Mouse (Mus musculus) gastrocnemius, adult 2 months (tissue): ENCODE data around the gene Adgrv1. TPM values are rescaled to one million over a fixed set of nuclear protein-coding genes. Genes with fewer than 3 reads are reported as not detected.
"Not testable (repeated sequence)": the region's sequence is repeated elsewhere in the genome, so short reads cannot be mapped to it uniquely, and the experiment has no call there.

Experiments
- DNase-seq: peaks from one replicate; pipeline ENCODE4 v3.0.0; 2022
- H3K27ac ChIP-seq: fragments of 200-600 bp; 2 replicates; pipeline ENCODE4 v1.8.1; 2022; ENCODE audit warnings: mild to moderate bottlenecking
- H3K4me3 ChIP-seq: fragments of 200-600 bp; 2 replicates; pipeline ENCODE4 v1.8.1; 2022; ENCODE audit warnings: mild to moderate bottlenecking, moderate library complexity
- CTCF ChIP-seq: fragments of 200-600 bp; IDR thresholded peaks from 2 replicates; pipeline ENCODE4 v1.8.1; 2022; ENCODE audit warnings: antibody characterized with exemption, mild to moderate bottlenecking, moderate library complexity
- intact Hi-C: fragments of 180-260 bp; cut with DNase I; formaldehyde crosslinking; loops from one replicate; pipeline ENCODE4 v1.15.1; 2025
- total RNA-seq, 2 experiments: library from RNA; stranded (reverse); gene quantifications; 2 replicates each; pipeline ENCODE4 v1.2.3; 2021

Adgrv1 gene
- total RNA-seq, 2 experiments from 2014 or later = not detected

GRCm38 (mm10) chr13:81644047-81644565 is 11.2 kb upstream of the Adgrv1 start:
- TF ChIP-seq CTCF = no peak
- intact Hi-C loops = loop anchor here (5.0 kb wide), 2 partner anchors 118 to 207 kb away; no protein-coding TSS in a partner anchor
- H3K4me3 ChIP-seq = no peak overlapping the region
- DNase-seq = no peak
- H3K27ac ChIP-seq = no peak overlapping the region

GRCm38 (mm10) chr13:81642491-81643149 is 9.7 kb upstream of the Adgrv1 start:
- Histone ChIP-seq H3K4me3 (no peak overlapping the region), H3K27ac (no peak overlapping the region)
- no peak for TF ChIP-seq CTCF
- DNase-seq = no peak
- intact Hi-C loops = loop anchor here (5.0 kb wide), 2 partner anchors 120 to 205 kb away; no protein-coding TSS in a partner anchor

- intact Hi-C loops = loop anchor here (5.0 kb wide), 2 partner anchors 121 to 204 kb away; no protein-coding TSS in a partner anchor
- H3K27ac ChIP-seq = no peak overlapping the region
- TF ChIP-seq CTCF = peak; percentile 75
- no peak overlapping the region for H3K4me3 ChIP-seq
- DNase-seq = peak; percentile 51
These were observed 8.5 kb upstream of the Adgrv1 start for GRCm38 (mm10) chr13:81641289-81642045.

- DNase-seq = no peak
- intact Hi-C loops = loop anchor here (5.0 kb wide), 2 partner anchors 121 to 204 kb away; no protein-coding TSS in a partner anchor
- no peak for TF ChIP-seq CTCF
- Histone ChIP-seq H3K27ac (no peak overlapping the region), H3K4me3 (no peak overlapping the region)
These were observed 7.9 kb upstream of the Adgrv1 start for GRCm38 (mm10) chr13:81640881-81641280.

GRCm38 (mm10) chr13:81639624-81640023 is 6.7 kb upstream of the Adgrv1 start:
- Histone ChIP-seq H3K4me3 (no peak overlapping the region), H3K27ac (no peak overlapping the region)
- DNase-seq = no peak
- intact Hi-C loops = loop anchor here (5.0 kb wide), 2 partner anchors 123 to 202 kb away; no protein-coding TSS in a partner anchor
- no peak for TF ChIP-seq CTCF

- Histone ChIP-seq H3K27ac (no peak overlapping the region), H3K4me3 (no peak overlapping the region)
- no peak for TF ChIP-seq CTCF
- DNase-seq = no peak
- intact Hi-C loops = no loop called here
These were observed 2.4 kb downstream of the Adgrv1 start for GRCm38 (mm10) chr13:81630566-81630965.

GRCm38 (mm10) chr13:81629395-81629794 is 3.6 kb downstream of the Adgrv1 start:
- TF ChIP-seq CTCF = no peak
- DNase-seq = no peak
- Histone ChIP-seq H3K27ac (no peak overlapping the region), H3K4me3 (no peak overlapping the region)
- intact Hi-C loops = no loop called here

- TF ChIP-seq CTCF = no peak
- Histone ChIP-seq H3K27ac (no peak overlapping the region), H3K4me3 (no peak overlapping the region)
- intact Hi-C loops = no loop called here
- no peak for DNase-seq
These were observed 4.2 kb downstream of the Adgrv1 start for GRCm38 (mm10) chr13:81628631-81629190.

- H3K4me3 ChIP-seq, DNase-seq, intact Hi-C loops, H3K27ac ChIP-seq: not testable (repeated sequence)
These were observed 5.1 kb downstream of the Adgrv1 start for GRCm38 (mm10) chr13:81627861-81628260.

- Histone ChIP-seq H3K27ac (no peak overlapping the region), H3K4me3 (no peak overlapping the region)
- intact Hi-C loops = no loop called here
- no peak for TF ChIP-seq CTCF
- DNase-seq = no peak
These were observed 22.6 kb downstream of the Adgrv1 start for GRCm38 (mm10) chr13:81610349-81610748.

GRCm38 (mm10) chr13:81606991-81607390 is 26.0 kb downstream of the Adgrv1 start:
- no peak for TF ChIP-seq CTCF
- Histone ChIP-seq H3K27ac (no peak overlapping the region), H3K4me3 (no peak overlapping the region)
- intact Hi-C loops = no loop called here
- DNase-seq = no peak

- intact Hi-C loops = no loop called here
- Histone ChIP-seq H3K27ac (no peak overlapping the region), H3K4me3 (no peak overlapping the region)
- DNase-seq = no peak
- no peak for TF ChIP-seq CTCF
These were observed 35.9 kb downstream of the Adgrv1 start for GRCm38 (mm10) chr13:81596910-81597607.

- Histone ChIP-seq H3K4me3 (no peak overlapping the region), H3K27ac (no peak overlapping the region)
- no peak for TF ChIP-seq CTCF
- no peak for DNase-seq
- intact Hi-C loops = no loop called here
These were observed 54.3 kb downstream of the Adgrv1 start for GRCm38 (mm10) chr13:81578692-81579091.
